Mouse (Mus musculus) CH12.LX (cell line): Measurements from ENCODE around the gene Acp1. TPM values are rescaled to one million over a fixed set of nuclear protein-coding genes. Genes with fewer than 3 reads are reported as not detected.

Experiments
- DNase-seq: peaks from one replicate; pipeline ENCODE4 v3.0.0-alpha.2; 2013; ENCODE audit errors: extremely low read depth
- H3K27ac ChIP-seq: 2 replicates; pipeline ENCODE4 v1.5.1; 2012; ENCODE audit warnings: low read depth, mild to moderate bottlenecking, control low read depth, moderate library complexity; ENCODE audit not compliant: insufficient read depth
- H3K27me3 ChIP-seq: replicated peaks from 2 replicates; pipeline ENCODE3; 2012; ENCODE audit warnings: inconsistent platforms
- H3K36me3 ChIP-seq, 2 experiments: replicated peaks in 1 of 2; 2 replicates each; pipeline versions ENCODE3 to v1.6.1; 2012; ENCODE audit warnings: inconsistent platforms in 1 of 2, low read length in 1 of 2, mild to moderate bottlenecking in 1 of 2, mixed read lengths in 1 of 2, moderate library complexity in 1 of 2; ENCODE audit not compliant: control insufficient read depth in 1 of 2, insufficient read depth in 1 of 2
- H3K4me1 ChIP-seq, 2 experiments: 2 replicates each; pipeline ENCODE4 v1.6.1; 2012; ENCODE audit warnings: inconsistent platforms in 1 of 2, moderate library complexity in 1 of 2; ENCODE audit not compliant: insufficient read depth in 2 of 2, control insufficient read depth in 1 of 2
- H3K4me2 ChIP-seq: 2 replicates; pipeline ENCODE4 v1.6.1; 2012; ENCODE audit warnings: low read depth, mild to moderate bottlenecking, control low read depth; ENCODE audit not compliant: poor library complexity, insufficient read depth, severe bottlenecking
- H3K4me3 ChIP-seq, 3 experiments: fragments of 150-350 bp in 1 of 3; sonication (generic) in 1 of 3; replicated peaks in 1 of 3; 2 replicates each; pipeline versions ENCODE3 to v1.5.1; 2011 to 2012; ENCODE audit warnings: low read depth in 2 of 3, low read length in 2 of 3, mild to moderate bottlenecking in 2 of 3, moderate library complexity in 2 of 3, control low read depth in 1 of 3, improper control_type of control experiment in 1 of 3, inconsistent platforms in 1 of 3, mixed read lengths in 1 of 3; ENCODE audit not compliant: poor library complexity in 1 of 3
- H3K79me2 ChIP-seq: replicated peaks from 2 replicates; pipeline ENCODE4 v1.6.1; 2012; ENCODE audit warnings: mild to moderate bottlenecking, moderate library complexity; ENCODE audit not compliant: control insufficient read depth, poor library complexity, insufficient read depth, severe bottlenecking; ENCODE audit errors: extremely low read depth
- H3K9ac ChIP-seq: 2 replicates; pipeline ENCODE4 v1.6.1; 2012; ENCODE audit warnings: low read depth, mild to moderate bottlenecking, control low read depth, moderate library complexity; ENCODE audit not compliant: insufficient read depth
- H3K9me3 ChIP-seq: replicated peaks from 2 replicates; pipeline ENCODE3; 2012; ENCODE audit warnings: low read length, inconsistent platforms, mixed read lengths
- BHLHE40 ChIP-seq: IDR thresholded peaks from 2 replicates; pipeline ENCODE4 v1.6.1; 2011; ENCODE audit warnings: mild to moderate bottlenecking, low read depth, low read length, improper control_type of control experiment
- CHD1 ChIP-seq: IDR thresholded peaks from 2 replicates; pipeline ENCODE4 v1.6.1; 2012; ENCODE audit warnings: low read depth, low read length, improper control_type of control experiment, inconsistent platforms
- ELF1 ChIP-seq: IDR thresholded peaks from 2 replicates; pipeline ENCODE4 v1.6.1; 2014; ENCODE audit warnings: low read depth, mild to moderate bottlenecking, inconsistent platforms, low read length, improper control_type of control experiment
- EP300 ChIP-seq: IDR thresholded peaks from 2 replicates; pipeline ENCODE4 v1.6.1; 2011; ENCODE audit warnings: low read length, improper control_type of control experiment
- ETS1 ChIP-seq: conservative IDR thresholded peaks from 2 replicates; pipeline ENCODE4 v1.6.1; 2012; ENCODE audit warnings: low read depth, mild to moderate bottlenecking, inconsistent platforms, low read length, improper control_type of control experiment, moderate library complexity
- GABPA ChIP-seq: IDR thresholded peaks from 2 replicates; pipeline ENCODE4 v1.6.1; 2012; ENCODE audit warnings: low read depth, low read length, improper control_type of control experiment, inconsistent platforms; ENCODE audit not compliant: insufficient replicate concordance
- JUND ChIP-seq: conservative IDR thresholded peaks from 2 replicates; pipeline ENCODE4 v1.6.1; 2011; ENCODE audit warnings: low read depth, low read length, improper control_type of control experiment
- MXI1 ChIP-seq: IDR thresholded peaks from 2 replicates; pipeline ENCODE4 v1.6.1; 2011; ENCODE audit warnings: mild to moderate bottlenecking, low read depth, low read length, improper control_type of control experiment
- MYC ChIP-seq: IDR thresholded peaks from 2 replicates; pipeline ENCODE4 v1.6.1; 2011; ENCODE audit warnings: low read depth, mild to moderate bottlenecking, improper control_type of control experiment, low read length
- NELFE ChIP-seq: IDR thresholded peaks from 2 replicates; pipeline ENCODE4 v1.6.1; 2011; ENCODE audit warnings: low read depth, low read length, improper control_type of control experiment
- POLR2AphosphoS2 ChIP-seq: IDR thresholded peaks from 2 replicates; pipeline ENCODE4 v1.6.1; 2011; ENCODE audit warnings: low read depth, low read length, improper control_type of control experiment
- RAD21 ChIP-seq: IDR thresholded peaks from 2 replicates; pipeline ENCODE4 v1.6.1; 2011; ENCODE audit warnings: low read depth, mild to moderate bottlenecking, low read length, improper control_type of control experiment, moderate library complexity
- SIN3A ChIP-seq: IDR thresholded peaks from 2 replicates; pipeline ENCODE4 v1.6.1; 2012; ENCODE audit warnings: low read length, improper control_type of control experiment, inconsistent platforms
- SMC3 ChIP-seq: IDR thresholded peaks from 2 replicates; pipeline ENCODE4 v1.6.1; 2011; ENCODE audit warnings: low read depth, low read length, improper control_type of control experiment
- UBTF ChIP-seq: IDR thresholded peaks from 2 replicates; pipeline ENCODE4 v1.6.1; 2012; ENCODE audit warnings: low read depth, mild to moderate bottlenecking, inconsistent platforms, low read length, improper control_type of control experiment, moderate library complexity
- USF2 ChIP-seq: conservative IDR thresholded peaks from 2 replicates; pipeline ENCODE4 v1.6.1; 2011; ENCODE audit warnings: low read depth, low read length, improper control_type of control experiment
- ZC3H11A ChIP-seq: IDR thresholded peaks from 2 replicates; pipeline ENCODE4 v1.6.1; 2012; ENCODE audit warnings: low read depth, mild to moderate bottlenecking, inconsistent platforms, low read length, improper control_type of control experiment
- ZKSCAN1 ChIP-seq: IDR thresholded peaks from 2 replicates; pipeline ENCODE4 v1.6.1; 2012; ENCODE audit warnings: low read depth, inconsistent platforms, low read length, improper control_type of control experiment, borderline replicate concordance
- ZMIZ1 ChIP-seq: IDR thresholded peaks from 2 replicates; pipeline ENCODE4 v1.6.1; 2012; ENCODE audit warnings: low read depth, mild to moderate bottlenecking, inconsistent platforms, low read length, improper control_type of control experiment
- dilution Hi-C: fragments of 300-500 bp; cut with MboI; formaldehyde crosslinking; loops from 2 replicates; pipeline ENCODE4 v1.14.3; 2020; ENCODE audit warnings: low sequenced_read_pairs; ENCODE audit not compliant: extremely low pct_unique_long_range_greater_than_20kb, extremely low pct_ligation_motif_present
- in situ Hi-C: fragments of 300-500 bp; cut with MboI; formaldehyde crosslinking; loops from 3 replicates; pipeline ENCODE4 v1.14.3; 2019; ENCODE audit warnings: low sequenced_read_pairs, low pct_ligation_motif_present, low pct_unique_long_range_greater_than_20kb, mixed read lengths
- polyA plus RNA-seq: library from polyadenylated mRNA; unstranded; fragments of >175 nt; gene quantifications from 2 replicates; pipeline ENCODE4 v1.2.1, GENCODE M21; 2012; ENCODE audit warnings: low read depth; ENCODE audit not compliant: insufficient read length
- total RNA-seq, 2 experiments: library from RNA; depleted of rRNA; stranded (reverse); fragments of 300-350 nt in 1 of 2; fragments of >200 nt in 1 of 2; gene quantifications; 2 replicates each; pipeline ENCODE4 v1.2.3; 2012 to 2014

Acp1 gene
- total and polyA plus RNA-seq, 3 experiments, result 85.5 to 198 (median 131) TPM

DNA sequence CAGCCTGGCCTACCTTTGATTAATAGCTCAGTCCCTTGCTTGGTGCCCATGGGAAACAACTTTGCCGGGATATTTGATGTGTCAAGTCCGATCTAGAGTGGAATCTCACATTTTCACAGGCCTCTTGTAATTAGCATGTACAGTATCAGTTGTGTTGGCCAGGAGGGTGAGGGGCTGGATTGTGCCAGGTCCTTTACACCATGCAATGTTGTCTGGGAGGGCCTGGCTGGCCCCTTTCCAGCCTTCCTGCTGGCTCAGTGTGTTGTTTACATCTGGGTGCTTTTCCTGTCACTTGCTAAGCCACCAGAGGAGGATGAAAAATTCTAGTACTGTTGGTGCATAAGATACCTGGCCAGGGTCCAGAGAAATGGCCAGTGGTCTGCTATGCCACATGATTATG lies 47.0 kb downstream of the Acp1 start:
- no peak for DNase-seq
- H3K36me3 ChIP-seq, result no peaks in the 10 kb centered on the region
- 0 out of 4 replicates have a peak, but pooled peaks cover 0 to 4% of the 10 kb centered on the region in 2 experiments for H3K4me1 ChIP-seq
- H3K4me2 ChIP-seq, result no peak overlapping the region
- H3K27ac ChIP-seq, result no peak overlapping the region
- in situ Hi-C loops, result no loop called here
- H3K4me3 ChIP-seq, result no peak overlapping the region
- no peak for TF ChIP-seq ELF1
- no peak for TF ChIP-seq NELFE
- no peak for TF ChIP-seq SMC3
- TF ChIP-seq ZMIZ1, result no peak
- no peak for TF ChIP-seq BHLHE40
- dilution Hi-C loops, result no loop called here
- no peaks in the 10 kb centered on the region for H3K79me2 ChIP-seq
- H3K9ac ChIP-seq, result no peak overlapping the region
- H3K27me3 ChIP-seq, result no peaks in the 10 kb centered on the region
- no peaks in the 10 kb centered on the region for H3K9me3 ChIP-seq

DNA sequence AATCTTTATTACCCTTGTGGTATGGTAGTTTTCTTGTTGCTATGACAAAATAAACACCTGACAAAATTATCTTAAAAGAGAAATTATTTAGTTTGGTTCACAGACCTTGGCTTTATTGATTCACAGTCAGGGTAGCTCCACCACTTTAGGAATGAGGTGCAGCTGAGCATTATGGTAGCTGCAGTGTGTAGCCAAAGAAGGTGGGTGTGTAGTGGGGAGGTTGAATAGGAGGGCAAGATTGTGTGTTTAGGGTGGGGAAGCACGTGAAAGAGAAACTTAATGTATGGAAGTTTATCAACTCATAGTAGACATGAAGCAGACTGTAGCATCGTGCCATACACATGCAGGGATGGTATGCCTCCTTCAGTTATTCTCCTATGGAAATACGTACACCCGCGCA lies 55.2 kb downstream of the Acp1 start:
- Histone ChIP-seq H3K4me2 (no peak overlapping the region), H3K27ac (no peak overlapping the region), H3K9ac (no peak overlapping the region), H3K79me2 (no peaks in the 10 kb centered on the region), H3K36me3 (no peaks in the 10 kb centered on the region), H3K9me3 (no peaks in the 10 kb centered on the region), H3K27me3 (no peaks in the 10 kb centered on the region), H3K4me3 (no peak overlapping the region), H3K4me1 (0 out of 4 replicates have a peak, but pooled peaks cover 0 to 2% of the 10 kb centered on the region in 2 experiments)
- dilution Hi-C loops (no loop called here), in situ Hi-C loops (no loop called here)
- no peak for DNase-seq
- no peak for TF ChIP-seq ZC3H11A
- no peak for TF ChIP-seq MYC
- no peak for TF ChIP-seq USF2
- no peak for TF ChIP-seq GABPA
- TF ChIP-seq ETS1, result no peak
- TF ChIP-seq POLR2AphosphoS2, result no peak
- no peak for TF ChIP-seq UBTF
- no peak for TF ChIP-seq EP300
- no peak for TF ChIP-seq CHD1
- no peak for TF ChIP-seq ZKSCAN1
- TF ChIP-seq RAD21, result no peak
- TF ChIP-seq JUND, result no peak
- no peak for TF ChIP-seq NELFE
- no peak for TF ChIP-seq SIN3A
- TF ChIP-seq BHLHE40, result no peak
- no peak for TF ChIP-seq MXI1
